Mouse (Mus musculus) CD4-positive helper T cell, adult 2 months (primary cell): ENCODE data around the gene Rab27a.
A peak's percentile ranks its signal among the peaks of the same experiment; 100 is the strongest.

Source experiments
- DNase-seq: peaks from one replicate; pipeline ENCODE4 v3.0.0-alpha.2; 2012; ENCODE audit warnings: low read depth, missing footprints, low spot score

The Rab27a gene

GRCm38 (mm10) chr9:73044146-73045079 lies at the start of gene Rab27a:
Rab27a (plus strand) TSS chr9:73044854.
- peak; percentile 89 for DNase-seq

- no peak for DNase-seq
Observed at GRCm38 (mm10) chr9:72996167-72996566, 48.5 kb upstream of the Rab27a start.

GRCm38 (mm10) chr9:72996806-72997205 lies 47.8 kb upstream of the Rab27a start:
- no peak for DNase-seq

GRCm38 (mm10) chr9:73000487-73000886 lies 44.2 kb upstream of the Rab27a start:
- DNase-seq, result no peak

GRCm38 (mm10) chr9:73001314-73002011 lies 43.2 kb upstream of the Rab27a start:
- DNase-seq, result no peak

GRCm38 (mm10) chr9:73002177-73002576 lies 42.5 kb upstream of the Rab27a start:
- no peak for DNase-seq

GRCm38 (mm10) chr9:73004076-73004475 lies 40.6 kb upstream of the Rab27a start:
- DNase-seq, result no peak

- no peak for DNase-seq
Observed at GRCm38 (mm10) chr9:73005106-73005505, 39.5 kb upstream of the Rab27a start.

- DNase-seq, result peak; percentile 14
Observed at GRCm38 (mm10) chr9:73006175-73006574, 38.5 kb upstream of the Rab27a start.

GRCm38 (mm10) chr9:73008384-73008783 lies 36.3 kb upstream of the Rab27a start:
- DNase-seq, result no peak

GRCm38 (mm10) chr9:73012629-73013028 lies 32.0 kb upstream of the Rab27a start:
- no peak for DNase-seq

- no peak for DNase-seq
Observed at GRCm38 (mm10) chr9:73014724-73015123, 29.9 kb upstream of the Rab27a start.

GRCm38 (mm10) chr9:73019841-73020240 lies 24.8 kb upstream of the Rab27a start:
- DNase-seq, result no peak

- DNase-seq, result no peak
Observed at GRCm38 (mm10) chr9:73020566-73021097, 24.0 kb upstream of the Rab27a start.

GRCm38 (mm10) chr9:73025818-73026636 lies 18.6 kb upstream of the Rab27a start:
- DNase-seq, result no peak

- DNase-seq, result no peak
Observed at GRCm38 (mm10) chr9:73030443-73030842, 14.2 kb upstream of the Rab27a start.

GRCm38 (mm10) chr9:73031421-73031820 lies 13.2 kb upstream of the Rab27a start:
- DNase-seq, result no peak

GRCm38 (mm10) chr9:73033406-73033805 lies 11.2 kb upstream of the Rab27a start:
- no peak for DNase-seq

GRCm38 (mm10) chr9:73039222-73039945 lies 5.3 kb upstream of the Rab27a start:
- peak; percentile 92 for DNase-seq

- DNase-seq, result no peak
Observed at GRCm38 (mm10) chr9:73040080-73040479, 4.6 kb upstream of the Rab27a start, which contains the start of gene Pigb. Pigb (minus strand) TSS chr9:73040378.

- DNase-seq, result no peak
Observed at GRCm38 (mm10) chr9:73045204-73045603, 550 bp downstream of the Rab27a start.
